Mouse (Mus musculus) T-helper 1 cell (primary cell): ENCODE results near the gene Slc43a3.
"Not testable (repeated sequence)": the region's sequence is repeated elsewhere in the genome, so short reads cannot be mapped to it uniquely, and the experiment has no call there.

Experiments
- in situ Hi-C: fragments of 300-600 bp; cut with MboI, MseI; formaldehyde crosslinking; loops from one replicate; pipeline ENCODE4 v1.15.1; 2025; ENCODE audit warnings: high pct_unique_total_duplicates

Gene Slc43a3

DNA sequence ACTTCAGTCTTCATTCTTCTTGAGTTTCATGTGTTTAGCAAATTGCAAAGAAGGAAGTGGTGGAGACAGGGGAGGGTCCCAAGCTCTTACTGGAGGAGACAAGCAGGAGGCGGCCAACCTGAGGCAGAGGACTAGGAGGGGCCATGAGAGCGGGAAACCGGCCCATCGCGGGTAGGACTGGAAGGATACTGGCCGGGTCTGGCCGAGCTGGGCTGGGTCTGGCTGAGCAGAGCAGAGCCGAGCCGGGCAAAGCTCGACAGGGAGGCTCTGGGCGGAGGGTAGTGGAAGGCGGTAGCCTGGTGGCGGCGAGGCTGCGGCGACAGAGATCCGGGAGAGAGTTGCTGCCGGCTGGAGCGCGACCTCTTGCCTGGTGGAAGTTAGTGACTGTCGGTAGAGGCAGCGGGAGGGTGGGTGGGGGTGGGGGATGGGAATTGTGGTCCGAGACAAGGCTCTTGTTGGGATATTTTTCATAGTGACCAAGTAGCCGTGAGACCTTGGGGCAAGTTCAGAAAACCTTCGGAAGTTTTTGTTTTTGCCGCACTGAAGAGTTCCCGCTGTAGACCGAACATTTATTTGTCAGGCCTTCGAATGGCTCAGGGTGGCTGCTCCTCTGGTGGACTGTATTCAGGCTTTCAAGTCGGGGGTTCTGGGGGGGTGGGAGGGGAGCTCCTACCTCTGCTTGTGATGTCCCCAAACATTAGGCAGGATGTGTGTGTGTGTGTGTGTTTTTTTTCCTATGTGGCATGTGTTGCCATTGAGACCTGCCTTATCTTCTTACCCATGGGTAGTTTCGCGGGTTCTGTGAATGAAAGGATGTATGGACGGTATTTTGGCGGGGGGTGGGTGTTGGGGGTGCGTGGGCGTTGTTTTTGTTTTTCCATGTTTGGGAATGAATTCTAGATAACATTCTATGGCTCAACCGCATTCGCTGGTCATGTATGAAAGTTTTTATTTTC is at the start of gene Slc43a3:
Gene Slc43a3, plus strand, starts transcription at position 106 of the 956 bp plus-strand sequence.
- in situ Hi-C loops: no loop called here

DNA sequence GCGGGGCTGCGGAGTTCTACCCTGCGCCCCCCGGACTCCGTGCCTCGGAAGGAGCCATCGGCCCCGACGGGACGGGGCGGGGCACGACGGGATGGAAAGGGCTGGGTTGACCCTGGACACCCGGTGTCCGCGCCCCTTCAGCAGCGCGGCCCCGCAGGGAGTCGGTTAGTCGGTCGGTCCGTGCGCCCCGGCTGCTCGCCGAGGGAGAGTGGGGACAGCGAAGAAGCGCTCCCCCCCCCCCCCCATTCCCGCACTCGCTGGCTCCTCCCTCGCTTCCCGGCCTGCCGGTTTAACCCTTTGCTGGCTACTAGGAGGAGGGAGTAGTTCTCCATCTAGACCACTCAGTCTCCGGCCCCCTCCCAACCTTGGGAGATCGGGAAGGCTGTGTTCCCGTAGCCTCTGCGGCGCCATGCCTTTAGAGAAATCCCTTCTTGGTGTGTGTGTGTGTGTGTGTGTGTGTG is 49.5 kb upstream of the Slc43a3 start:
- in situ Hi-C loops: no loop called here

DNA sequence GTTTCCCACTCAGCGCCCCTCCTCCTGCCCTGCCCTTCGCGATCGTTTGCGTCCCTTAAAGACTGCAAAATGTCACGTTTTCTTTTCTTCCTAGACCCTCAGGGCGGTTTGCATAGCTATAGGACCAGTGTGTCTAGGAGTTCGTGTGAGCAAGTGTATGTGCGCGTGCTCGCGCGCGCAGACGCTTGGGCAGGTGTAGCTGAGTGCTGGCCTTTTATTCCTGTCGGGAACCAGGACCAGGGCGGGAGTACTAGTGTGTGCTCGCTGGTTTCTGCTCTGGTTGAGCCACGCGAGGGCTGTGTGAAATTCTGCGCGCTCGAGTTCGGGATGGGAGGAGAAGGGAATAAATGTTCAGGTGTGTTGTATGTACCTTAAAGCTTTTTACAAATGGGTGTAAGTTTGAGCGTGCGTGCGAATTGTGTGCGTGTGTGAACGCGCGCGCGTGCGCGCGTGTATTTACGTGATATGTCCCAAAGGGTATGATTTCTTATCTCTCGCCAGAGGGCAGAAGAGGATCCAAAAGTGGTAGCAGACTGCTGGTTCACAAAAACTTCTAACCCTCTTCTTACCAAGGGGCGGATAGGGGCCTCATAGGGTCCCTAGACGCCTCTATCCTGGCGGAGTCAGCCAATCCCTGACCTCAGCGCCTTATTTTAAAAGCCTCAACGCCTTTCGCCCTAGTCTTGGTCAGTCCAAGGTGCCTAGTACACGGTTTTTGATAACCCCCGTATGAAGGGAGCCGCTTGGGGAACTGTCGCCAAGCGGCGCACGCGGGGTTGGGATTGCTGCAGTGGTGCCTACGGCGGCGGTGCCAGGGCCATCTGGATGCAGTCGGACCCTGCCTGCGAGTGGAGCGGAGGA is 48.7 kb upstream of the Slc43a3 start:
- in situ Hi-C loops: no loop called here

DNA sequence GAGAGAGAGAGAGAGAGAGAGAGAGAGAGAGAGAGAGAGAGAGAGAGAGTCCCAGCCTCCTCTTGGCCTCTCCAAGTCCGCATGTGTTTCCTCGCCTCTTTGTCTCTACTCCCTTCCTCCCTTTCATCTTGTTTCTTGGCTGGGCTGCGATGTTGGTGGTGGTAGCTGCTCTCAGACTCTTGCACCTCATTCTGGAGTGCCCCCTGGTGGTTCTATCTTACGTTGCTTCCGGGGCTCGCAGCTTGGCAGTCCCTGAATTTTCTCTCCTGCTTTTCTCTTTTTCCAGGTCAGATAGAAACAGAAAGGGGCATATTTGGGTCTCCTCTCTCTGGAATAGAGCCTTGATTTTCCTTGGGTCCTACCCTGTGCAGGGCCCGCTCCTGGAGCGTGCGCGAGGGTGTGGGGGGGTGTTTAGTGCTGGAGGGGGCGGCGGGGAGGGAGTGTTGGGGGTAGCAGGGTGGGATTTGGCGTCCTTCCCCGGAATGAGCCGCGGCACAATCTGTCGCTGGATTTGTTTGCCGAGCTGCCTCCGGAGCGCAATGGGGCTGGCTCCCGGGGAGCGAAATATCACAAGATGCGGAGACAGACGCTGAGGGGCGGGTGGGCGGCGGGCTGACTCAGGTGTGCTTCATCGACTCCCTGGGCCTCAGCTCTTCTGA is 47.6 kb upstream of the Slc43a3 start:
- in situ Hi-C loops: no loop called here

DNA sequence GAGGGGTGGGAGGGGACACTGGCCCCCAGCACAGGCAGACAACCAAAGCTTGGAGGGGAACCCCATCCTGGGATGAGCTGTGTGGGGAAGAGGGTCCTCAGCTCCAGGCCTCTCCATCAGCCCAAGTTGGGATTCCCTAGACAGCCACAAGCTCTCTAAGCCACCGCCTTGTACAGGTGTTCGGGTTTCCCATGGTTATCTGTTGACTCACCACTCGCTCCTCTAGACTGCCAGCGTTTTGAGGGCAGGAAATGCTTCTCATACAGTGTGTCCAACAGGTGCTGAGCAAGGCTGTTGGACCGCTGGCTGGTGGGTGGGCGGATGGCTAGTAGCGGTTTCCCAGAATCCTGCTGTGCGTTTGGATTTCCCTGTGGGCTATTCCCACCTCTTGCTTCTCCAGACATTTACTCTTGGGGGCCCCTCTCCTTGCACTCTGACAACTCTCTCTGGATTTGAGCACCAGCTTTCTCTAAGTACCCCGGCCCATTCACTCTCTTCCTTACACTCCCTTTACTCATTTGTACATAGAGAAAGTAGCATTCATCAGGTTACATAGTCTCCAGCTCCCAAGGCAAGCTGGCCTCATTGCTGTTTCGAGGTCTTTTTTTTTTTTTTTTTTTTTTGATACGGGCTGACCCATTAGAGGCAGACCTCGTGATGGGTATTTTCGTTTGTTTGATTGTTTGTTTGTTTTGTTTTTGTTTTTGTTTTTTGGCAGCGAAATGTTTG is 46.9 kb upstream of the Slc43a3 start:
- in situ Hi-C loops: loop anchor here (5.0 kb wide), 1 partner anchor 123 kb away; no protein-coding TSS in a partner anchor

DNA sequence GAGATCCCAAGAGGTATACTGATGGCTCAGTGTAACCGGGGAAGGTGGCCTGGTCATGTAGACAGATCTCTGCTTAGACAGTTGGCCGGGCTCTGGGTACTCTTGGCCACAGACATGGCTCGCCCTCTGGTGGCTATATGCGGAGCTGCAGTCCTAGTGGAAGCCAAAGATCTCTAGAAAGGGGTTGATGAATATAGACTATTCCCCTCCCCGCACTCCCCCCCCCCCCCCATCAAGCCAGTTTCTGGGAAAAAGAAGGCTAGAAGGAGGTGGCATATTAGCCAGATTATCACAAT is 46.4 kb upstream of the Slc43a3 start:
- in situ Hi-C loops: loop anchor here (5.0 kb wide), 1 partner anchor 122 kb away; no protein-coding TSS in a partner anchor

DNA sequence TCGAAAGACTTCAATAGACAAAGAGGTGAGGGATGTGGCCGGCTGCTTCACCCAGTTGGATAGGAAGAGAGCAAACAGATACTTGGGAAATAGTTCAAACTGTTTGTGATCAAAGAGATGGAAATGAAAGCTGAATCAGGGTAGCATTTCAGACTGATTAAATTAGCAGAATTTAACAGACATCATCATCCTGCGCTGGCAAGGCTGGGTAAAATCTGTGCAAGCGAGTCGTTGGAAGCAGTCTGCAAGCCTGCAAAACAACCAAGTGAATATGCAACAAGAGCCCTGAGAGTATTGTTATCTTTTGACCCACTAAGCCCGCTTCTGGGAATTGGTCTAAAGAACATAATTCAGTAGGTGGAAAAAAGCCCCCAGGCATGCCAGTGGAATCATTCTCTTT is 43.0 kb upstream of the Slc43a3 start:
- in situ Hi-C loops: loop anchor here (5.0 kb wide), 1 partner anchor 119 kb away; no protein-coding TSS in a partner anchor

DNA sequence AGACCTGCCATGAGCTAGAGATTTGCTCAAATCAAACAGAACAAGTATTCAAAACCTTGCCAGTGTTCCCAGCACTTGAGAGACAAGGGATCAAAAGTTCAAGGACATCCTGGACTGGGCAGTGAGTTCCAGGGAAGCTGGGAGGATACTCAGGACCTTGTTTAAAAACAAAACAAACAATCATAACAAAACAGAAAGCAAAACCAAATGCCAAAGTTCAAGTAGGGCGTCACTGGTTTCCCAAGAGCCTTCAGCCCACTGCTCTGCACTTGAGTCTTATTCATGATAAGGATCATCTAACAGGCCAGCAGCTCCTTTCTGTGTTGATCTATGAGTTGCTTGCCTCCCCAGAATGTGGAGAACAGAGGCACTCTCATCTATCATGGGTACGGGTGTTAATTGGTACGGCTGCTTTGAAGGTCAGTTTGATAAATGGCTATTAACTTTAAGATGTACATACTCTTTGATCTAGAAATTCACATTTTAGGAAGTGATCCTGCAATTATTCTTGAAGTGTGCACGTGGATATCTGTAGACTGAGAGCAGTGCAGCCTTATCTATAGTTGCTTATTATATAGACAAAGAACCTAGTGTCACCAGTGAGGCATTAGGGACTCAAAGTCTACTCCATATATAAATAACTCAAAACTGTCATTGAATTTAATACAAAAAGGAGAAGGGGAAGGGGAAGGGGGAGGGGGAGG is 40.7 kb upstream of the Slc43a3 start:
- in situ Hi-C loops: no loop called here

DNA sequence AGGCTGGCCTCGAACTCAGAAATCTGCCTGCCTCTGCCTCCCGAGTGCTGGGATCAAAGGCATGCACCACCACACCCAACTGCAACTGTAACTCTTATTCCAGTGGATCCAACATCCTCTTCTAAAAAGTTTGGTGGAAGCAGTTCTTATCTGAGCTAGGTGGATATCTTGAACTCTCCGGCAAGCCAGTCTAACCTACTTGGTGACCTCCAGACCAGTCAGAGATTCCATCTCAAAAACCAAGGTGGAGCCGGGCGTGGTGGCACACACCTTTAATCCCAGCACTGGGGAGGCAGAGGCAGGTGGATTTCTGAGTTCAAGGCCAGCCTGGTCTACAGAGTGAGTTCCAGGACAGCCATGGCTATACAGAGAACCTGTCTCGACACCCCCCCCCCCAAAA is 39.7 kb upstream of the Slc43a3 start:
- in situ Hi-C loops: not testable (repeated sequence)

DNA sequence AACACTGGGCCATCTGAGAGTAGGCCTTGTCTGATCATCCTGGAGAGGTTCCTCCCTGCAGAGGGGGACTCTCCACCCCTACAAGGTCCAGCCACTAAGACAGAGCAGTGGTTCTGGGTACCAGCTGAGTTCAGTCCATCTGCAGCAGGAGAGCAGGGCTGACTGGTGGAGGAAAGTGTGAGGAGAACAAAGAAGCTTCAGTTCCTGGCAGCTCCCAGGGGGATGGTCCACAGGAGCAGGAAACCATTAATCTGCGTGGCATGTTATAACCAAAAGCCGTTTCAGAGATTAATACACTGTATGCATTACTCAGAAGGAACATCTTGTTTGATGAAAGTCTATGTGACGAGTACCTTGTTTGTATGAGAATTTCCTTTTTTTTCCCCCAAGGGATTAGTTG is 23.7 kb upstream of the Slc43a3 start:
- in situ Hi-C loops: no loop called here

DNA sequence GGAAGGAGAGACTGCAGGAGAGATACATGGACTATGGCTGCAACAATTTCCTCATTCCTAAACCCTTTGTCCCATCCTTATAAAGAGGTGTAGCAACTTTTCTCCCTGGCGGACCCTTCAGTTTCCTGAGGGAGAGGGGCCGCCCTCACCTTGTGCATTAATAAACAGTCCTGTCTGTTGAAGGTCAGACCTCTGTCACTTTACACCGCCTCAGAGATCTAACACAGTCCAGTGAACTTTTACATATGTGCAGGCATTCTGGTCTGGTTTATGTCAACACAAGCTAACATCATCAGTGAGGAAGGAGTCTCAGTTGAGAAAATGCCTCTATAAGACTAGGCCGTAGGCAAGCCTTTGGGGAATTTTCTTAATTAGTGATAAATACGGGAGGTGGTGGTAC is 22.5 kb upstream of the Slc43a3 start:
- in situ Hi-C loops: no loop called here

DNA sequence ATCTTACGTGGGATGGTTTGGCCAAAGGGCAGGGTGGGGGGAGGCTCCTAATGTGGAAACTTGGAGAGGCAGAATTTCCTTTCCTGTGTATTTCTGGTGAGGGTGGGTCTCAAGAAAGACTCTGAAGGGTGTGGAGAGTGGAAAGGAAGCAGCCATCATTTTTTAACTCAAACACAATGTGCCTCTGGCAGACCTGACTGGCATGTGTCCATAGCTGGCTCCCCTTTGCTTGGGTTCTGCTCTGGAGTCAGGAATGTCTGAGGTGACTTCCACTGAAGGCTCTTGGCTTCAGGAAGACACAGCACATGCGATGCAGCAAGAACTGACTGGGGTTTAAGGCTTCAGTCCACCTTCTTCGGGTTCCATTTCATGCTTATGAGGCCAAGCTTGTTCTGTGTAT is 21.0 kb upstream of the Slc43a3 start:
- in situ Hi-C loops: no loop called here

DNA sequence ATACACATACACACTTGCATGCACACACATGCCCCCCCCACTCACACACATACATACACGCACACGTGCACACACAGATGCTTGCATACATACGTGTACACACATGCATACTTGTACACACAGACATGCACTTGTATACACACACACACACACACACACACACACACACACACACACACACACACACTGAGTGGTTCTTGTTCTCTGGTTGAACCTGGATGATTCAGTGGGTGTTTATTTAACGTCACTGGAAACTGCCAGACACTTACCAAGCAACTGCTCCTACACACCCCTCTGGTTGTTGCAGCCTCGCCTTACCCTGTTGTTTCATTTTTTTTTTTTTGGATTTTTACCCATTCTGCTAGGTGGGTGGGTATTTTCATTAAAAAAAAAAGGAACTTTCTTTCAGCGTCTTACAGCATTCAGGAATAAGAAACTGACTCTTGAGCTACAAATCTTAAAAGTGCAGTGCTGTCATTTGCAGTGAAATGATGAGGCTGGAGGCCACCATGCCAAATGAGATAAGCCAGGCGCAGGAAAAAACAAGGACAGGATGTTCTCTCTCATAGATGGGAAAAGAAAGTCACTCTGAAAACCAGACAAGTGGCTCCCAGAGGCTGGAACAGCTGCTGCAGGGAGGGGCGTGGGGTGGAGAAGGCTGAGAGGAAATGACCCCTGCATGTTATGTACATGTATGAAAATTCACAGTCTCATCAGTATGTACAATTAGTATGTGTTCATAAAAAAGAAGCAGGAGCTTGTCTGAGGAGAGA is 19.6 kb upstream of the Slc43a3 start:
- in situ Hi-C loops: no loop called here

DNA sequence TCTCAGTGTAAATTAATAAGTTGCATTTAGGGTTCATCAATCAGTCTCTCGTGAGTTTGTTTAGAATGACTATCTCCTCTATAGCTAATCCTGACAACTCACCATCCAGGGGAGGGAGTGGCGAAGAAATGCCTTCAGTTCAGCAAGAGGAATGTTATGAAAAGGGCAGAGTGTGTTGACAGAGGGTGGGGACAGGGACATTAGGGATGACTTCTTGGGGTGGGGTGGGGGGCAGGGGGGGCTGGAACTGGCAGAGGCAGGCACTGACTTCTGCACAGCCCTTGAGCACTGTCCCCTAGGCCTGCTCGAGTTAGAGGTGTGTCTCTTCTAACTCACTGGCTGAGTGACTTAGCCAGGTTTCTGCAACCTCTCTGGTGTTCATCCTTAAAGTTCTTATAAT is 18.2 kb upstream of the Slc43a3 start:
- in situ Hi-C loops: no loop called here

DNA sequence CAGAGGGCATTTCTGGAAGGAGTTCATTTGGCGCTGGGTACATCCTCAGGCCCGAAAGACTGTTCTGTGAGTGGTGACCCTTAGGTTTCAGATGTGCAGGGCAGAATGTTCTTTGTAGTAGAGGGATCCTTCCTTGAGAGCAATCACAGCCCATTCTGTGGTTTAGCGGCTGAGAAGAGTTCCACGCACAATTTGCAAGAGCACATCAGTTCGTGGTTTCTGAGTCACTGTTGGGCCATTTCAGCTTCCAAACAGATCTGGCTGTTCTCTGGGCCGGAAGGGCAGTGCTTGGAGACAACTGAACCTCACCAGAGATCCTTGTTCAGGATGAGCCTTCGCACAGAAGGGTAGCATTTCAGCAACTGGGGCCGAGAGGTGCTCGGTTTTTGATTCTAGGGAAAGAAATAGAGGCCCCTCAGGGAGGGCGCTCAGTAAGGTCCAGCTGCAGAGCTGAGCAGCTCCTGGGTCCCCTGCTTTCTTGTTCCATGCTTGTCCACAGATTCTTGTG is 16.7 kb upstream of the Slc43a3 start:
- in situ Hi-C loops: no loop called here

DNA sequence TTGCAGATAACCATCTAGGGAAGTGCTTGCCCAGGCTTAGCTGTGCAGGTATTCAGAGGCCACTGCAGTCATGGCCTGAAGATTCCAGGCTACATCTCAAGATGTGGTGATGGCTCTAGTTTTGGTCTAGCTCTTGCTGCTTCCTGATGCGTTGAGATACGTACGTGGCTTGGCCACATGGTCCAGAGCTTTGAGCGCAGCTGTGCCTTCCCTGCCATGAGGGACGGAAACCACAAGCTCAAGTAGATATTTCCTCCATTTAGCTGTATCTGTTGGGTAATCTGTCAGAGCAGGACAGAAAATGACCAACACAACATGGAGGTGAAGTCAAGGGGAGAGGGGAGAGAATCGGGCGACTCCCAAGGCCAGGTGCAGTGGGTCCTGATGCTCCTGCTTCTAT is 6.2 kb upstream of the Slc43a3 start:
- in situ Hi-C loops: no loop called here

DNA sequence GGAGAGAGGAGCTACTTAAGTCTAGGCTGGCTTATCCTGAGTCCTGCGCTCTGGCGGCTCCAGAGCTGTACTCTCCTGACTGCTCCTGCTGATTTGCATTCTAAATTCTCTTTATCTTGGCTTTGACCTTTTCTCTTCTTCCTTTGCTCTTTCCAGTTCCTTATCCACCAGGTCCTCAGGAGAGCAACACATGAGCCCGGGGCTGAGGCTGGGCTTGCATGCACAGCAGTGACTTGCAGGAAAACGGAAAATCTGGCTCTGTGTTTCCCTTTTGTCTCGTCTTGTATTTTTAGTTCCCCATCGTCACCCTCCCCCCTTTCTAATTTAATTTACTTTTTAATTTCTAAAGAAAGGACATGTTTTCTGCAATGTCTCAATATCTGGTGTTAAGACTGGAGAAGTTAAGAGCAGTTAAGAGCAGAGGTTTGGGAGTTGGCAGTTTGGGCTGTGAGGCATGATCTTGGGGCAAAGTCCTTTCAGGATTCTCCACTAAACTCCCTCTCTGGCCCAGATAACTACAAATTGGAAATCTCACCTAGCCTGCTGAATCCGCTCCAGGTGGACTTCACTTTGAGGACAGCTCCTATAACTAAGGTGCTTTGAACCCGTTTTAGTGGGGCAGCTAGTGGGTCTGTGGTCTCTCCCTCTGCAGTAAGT is 2.3 kb upstream of the Slc43a3 start:
- in situ Hi-C loops: no loop called here

DNA sequence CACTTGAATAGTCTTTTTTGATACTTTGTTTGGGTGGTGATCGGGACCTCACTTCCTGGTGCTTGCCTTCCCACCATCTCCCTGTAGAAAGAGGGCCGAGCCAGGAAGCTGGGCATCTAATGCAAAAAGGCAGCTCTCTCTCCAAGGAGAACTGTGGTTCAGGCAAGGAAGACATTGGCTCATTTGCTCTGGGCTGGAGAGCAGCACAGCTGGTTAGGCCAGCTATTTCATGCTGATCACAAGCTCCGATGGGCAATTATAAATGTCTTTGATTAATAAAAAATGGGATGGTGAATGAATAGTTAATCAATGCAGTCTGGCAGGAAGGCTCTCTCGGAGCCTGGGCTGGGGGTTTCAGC is 1.8 kb upstream of the Slc43a3 start:
- in situ Hi-C loops: no loop called here

DNA sequence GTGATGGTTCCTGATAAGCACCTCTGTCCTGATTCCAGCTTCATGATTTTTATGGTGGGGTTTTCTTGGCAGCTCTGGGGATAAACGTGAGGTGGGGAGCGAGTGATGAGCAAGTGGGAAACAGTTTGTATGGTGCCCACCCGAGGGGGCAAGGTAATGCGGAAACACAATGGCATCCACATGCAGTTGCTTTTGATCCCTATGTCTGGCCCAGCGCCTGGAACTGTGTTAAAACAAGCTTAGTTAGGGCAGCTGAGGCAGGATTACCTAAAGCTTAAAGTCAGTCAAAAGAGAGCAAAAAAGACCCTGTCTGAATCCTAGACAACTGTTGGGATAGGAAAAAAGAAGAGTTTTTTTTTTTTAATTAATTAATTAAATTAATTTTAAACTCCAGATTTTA is 1.3 kb upstream of the Slc43a3 start:
- in situ Hi-C loops: no loop called here
